Mouse (Mus musculus) G1E (cell line): ENCODE data around the gene Spg7.

Experiments used
- CTCF ChIP-seq: IDR thresholded peaks from 2 replicates; pipeline ENCODE4 v1.5.1; 2012; ENCODE audit warnings: low read depth, low read length, inconsistent platforms, mixed read lengths
- GATA1 ChIP-seq: IDR thresholded peaks from 2 replicates; pipeline ENCODE4 v1.6.1; 2012; ENCODE audit warnings: borderline replicate concordance, low read length, inconsistent platforms, mixed read lengths

- TF ChIP-seq CTCF (no peak), GATA1 (no peak)
Observed at GRCm38 (mm10) chr8:123101244-123101643, 38.5 kb downstream of the Spg7 start.
